Mouse (Mus musculus) cerebellum, postnatal 4 days (tissue): ENCODE measurements around the gene Tomm20.

ENCODE experiments used
- DNase-seq, 2 experiments: peaks; one replicate each; pipeline ENCODE4 v3.0.0; 2022; ENCODE audit warnings: low spot score in 2 of 2, mixed read lengths in 1 of 2

The Tomm20 gene

DNA sequence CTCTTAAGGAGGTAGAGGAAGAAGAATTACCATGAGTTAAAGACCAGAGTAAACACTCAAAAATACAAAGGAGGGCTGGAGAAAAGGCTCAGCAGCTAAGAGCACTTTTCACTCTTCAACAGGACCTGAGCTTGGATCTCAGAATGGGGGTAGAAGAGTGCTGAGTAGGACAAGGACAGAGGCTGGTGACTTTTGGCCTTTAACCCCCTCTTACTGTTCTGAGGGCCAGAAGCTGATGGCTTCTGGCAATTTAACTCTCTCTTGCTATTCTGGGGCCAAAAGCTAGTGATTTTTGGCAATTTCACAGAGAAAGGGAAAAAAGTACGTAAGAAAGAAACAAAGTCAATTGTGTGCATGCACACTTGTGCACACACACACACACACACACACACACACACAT, 17.2 kb upstream of the Tomm20 start:
- no peak for DNase-seq

DNA sequence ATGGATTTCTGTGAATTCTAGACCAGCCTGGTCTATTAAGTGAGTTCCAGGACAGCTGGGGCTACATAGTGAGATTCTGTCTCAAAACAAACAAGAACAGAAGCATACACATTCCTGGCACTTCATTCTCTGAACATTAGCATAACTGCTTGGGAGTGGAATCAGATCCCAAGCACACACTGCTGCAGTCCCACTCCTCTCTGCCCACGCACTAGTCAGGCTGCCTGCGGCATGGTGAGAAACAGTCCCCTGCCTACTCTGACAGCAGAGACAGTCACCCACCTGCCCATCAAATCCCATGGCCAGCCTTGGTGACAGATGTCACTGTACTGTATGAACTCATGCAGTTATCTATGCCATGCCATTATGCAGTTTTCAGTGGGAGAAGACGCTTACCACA, 15.9 kb upstream of the Tomm20 start:
- no peak for DNase-seq

DNA sequence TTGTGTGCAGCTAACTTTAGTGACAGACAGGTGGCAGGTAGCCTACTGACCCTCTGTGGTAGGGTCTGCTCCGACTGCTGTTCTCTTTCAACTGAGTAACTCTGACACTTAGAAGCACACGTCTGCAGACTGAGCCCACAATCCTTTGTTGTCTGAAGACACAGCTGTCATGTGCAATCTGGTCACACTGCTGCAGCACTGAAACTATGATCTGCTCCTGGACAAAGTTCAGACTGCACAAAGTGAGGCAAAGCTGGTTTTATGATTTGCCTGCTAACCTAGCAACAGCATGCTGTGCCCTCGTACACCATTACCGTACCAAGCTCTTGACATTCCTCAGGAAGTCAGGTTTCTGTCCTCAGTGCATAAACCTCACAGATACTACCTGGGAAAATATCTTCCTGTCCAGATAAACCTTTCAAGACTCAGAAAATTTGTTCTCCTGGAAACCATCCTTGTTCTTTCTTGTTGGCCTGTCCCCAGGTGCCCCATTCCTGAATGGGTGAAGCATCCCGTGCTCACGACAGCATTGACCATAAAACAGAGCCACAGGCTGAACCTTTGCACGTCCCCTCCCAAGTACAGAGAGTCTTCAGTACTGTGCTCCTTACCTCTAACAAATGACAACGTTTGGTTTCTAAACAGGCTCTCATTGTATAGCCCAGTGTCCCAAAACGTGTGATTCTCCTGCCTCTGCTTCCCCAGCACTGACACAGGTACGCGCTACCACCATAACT, 6.4 kb upstream of the Tomm20 start:
- no peak for DNase-seq

DNA sequence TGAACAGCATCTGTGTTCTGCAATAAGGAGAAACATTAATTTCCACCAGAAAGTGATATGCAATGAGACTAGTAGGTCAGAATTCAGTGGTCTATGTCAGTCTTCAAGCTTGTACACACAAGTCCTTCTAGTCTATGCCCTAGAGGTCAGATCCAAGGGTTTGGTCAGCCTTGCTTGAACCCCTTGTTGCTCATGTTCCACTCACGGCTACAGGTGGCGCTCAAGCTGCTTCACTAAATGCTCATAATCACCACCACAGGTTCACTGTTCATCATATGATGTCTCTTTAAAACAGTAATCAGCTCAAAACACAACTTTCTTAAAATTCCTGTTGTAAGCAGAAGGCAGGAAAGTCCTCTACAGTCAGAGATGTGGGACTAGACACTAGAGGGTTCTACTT, 3.9 kb upstream of the Tomm20 start:
- DNase-seq: no peak

DNA sequence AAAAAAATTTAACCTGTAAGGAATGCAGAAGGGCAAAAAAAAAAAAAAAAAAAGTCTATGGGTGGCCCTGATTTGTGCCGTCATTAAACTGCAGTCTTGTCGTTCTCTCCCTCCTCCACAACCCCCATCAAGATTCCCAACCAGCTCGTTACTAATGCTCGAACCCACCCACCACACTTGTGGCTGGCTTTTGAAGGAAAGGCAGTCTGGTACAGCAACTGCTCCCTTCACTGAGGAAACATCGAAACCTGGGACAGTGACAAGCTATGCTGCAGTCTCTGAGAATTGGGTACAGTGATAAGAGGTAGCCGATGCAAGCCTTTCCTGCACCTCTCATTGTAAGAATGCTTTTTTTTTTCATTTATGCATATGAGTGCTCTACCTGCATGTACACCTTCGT, 800 bp upstream of the Tomm20 start:
- DNase-seq: no peak

DNA sequence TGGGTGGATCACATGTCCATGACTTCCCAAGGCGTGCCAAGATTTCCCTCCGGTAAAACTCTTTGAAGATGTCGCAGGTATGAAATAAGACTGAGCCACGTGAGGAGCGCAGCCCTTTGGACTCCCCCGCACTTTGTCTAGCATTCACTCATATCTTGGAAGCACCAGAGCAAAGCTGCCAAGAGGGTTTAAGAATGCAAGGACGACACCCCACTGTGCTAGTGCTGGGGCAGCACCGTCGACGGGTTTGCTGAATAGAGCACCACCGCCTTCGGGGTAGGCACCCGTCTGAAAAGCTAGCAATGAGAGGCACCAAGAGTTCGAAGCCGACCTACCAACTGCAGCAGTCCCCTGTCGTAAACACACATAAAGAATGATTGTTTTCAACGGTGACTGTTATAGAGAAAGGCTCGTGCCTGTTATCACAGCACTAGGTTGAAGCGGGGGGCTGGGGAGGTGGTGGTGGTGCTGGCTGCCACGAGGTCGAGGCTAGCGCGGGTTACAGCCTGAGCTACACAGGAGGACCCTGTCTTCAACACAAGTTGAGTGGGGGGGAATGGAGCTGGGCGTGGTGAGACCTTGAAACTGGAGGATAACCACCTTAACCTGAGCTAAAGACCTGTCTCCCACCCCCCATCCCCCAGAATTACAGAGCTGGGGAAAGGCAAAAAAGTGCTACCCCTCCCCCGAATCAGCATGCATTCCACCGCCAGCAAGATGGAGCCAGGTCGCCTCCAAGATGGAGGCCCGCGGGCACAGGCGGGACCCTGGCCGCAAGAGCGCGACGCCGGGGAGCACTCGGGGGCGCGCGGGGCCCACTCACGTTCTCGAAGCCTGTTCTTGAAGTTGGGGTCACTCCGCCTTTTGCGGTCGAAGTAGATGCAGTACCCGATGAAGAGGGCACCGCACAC, 608 bp downstream of the Tomm20 start:
- peak in 1 of 2 experiments; percentile 26 for DNase-seq

DNA sequence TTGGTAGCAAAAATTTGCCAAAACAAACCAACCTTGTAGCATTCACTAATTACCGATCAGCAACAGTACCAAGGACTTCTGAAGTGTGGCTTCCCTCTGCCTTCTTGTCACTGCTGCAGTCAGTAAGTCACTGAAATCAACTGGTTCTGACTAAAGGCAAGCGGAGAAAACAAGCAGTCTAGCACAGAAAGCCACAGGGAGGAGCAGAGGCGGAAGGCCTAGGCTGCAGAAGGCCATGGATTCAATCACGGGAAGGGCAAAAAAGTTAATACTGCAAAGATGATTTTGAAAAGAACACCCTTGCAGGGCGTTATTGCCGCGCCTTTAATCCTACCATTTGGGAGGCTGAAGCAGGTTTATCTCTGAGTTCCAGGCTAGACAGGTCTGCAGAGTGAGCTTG, 2.1 kb downstream of the Tomm20 start:
- no peak for DNase-seq

DNA sequence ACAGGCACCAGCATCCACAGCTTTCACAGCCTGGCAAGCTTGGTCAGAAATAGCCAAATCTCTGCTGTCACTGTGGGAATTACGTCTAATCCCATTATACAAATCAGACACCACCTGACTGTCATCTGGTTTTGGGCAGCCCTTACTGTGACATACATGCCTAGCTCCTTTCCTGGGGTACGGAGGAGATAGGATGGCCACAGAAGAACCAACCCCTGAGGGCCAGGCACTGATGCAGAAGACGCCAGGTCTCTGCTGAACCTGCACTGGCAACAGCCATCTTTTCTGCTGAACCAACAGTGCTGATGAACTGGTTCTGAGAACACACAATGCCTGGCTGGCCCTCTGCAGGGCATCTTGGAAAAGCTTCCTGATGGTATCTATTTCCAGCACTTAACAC, 8.3 kb downstream of the Tomm20 start:
- no peak for DNase-seq

DNA sequence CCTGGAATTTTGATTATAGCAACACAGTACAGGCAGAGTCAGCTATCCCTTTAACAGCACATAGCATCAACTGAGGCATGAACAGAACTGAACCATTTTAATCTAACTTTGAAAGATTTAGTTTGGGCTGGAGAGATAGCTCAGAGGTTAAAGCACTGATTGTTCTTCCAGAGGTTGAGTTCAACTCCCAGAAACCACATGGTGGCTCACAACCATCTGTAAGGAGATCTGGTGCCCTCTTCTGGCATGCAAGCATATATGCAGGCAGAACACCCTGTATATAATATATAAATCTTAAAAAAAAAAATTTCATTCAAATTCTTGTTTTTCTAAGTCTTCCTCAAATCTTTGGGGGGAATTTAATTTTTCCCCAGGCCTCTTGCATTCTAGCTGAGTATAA, 9.7 kb downstream of the Tomm20 start:
- DNase-seq: no peak

DNA sequence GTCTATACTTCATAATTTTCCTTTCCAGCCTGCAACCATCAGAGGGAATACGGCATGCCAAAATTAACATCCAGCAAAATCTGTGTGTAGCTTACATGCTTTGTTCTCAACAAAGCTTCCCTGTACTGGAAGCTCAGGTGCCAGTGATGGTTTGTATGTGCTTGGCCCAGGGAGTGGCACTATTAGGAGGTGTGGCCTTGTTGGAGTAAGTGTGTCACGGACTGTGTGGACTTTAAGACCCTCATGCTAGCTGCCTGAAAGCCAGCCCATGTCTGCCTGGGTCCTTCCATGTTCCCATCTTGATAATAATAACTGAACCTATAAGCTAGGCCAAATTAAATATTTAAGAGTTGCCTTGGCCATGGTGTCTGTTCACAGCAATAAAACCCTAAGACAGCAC, 10.3 kb downstream of the Tomm20 start:
- DNase-seq: no peak

DNA sequence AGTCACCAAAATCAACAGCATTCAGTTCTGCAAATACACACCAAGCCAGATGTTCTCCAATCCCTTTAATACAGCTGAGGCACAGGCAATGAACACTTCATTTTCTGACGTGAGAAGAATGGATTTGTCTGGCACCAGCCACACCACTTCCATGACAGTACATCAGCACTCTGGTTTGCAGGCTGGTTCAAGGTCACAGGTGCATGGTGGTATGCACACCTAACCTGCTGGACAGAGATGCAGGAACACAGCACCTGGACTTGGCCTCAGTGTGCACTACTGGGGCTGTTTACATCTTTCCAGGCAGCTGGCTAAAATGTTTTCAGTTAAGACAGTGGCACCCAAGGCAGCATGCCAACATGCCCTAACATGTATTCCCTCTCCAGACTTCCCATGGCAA, 13.0 kb downstream of the Tomm20 start:
- DNase-seq: no peak

DNA sequence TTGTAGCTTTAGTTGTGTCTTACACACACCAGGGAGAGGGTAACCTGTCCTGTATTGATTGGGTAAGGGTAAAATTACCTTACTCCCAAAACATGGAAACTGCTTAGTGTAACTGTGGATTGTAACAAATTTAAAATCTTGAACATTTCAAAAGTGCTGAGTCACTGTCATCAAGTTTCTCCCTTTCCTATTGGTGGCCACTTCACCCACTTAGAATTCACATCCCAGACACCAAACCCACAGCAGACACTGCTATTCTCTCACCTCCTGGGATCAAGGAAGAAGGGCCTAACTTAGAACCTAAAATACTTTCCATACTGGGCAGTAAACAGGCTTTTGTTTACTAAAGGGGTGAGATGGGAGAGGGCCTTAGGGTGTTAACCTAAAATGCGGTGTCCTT, 13.4 kb downstream of the Tomm20 start:
- DNase-seq: no peak

DNA sequence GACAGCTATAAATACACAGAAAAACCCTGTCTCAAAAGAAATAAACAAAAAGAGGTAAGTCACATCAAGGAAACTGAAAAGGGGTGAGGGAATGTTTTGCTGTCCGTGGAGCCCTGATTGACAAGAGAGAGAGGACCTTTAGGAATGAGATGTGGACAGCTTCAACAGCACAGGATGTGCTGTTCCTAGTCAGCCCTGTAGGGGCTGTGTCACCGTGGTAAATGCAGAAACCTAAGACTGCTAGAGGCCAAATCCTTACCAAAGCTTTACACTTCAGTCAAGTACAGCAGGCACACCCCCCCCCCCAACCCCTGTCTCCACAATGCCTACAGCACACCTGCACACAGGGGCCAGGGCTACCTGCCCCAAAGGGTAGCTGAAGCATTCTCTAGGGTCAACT, 13.9 kb downstream of the Tomm20 start:
- DNase-seq: no peak

DNA sequence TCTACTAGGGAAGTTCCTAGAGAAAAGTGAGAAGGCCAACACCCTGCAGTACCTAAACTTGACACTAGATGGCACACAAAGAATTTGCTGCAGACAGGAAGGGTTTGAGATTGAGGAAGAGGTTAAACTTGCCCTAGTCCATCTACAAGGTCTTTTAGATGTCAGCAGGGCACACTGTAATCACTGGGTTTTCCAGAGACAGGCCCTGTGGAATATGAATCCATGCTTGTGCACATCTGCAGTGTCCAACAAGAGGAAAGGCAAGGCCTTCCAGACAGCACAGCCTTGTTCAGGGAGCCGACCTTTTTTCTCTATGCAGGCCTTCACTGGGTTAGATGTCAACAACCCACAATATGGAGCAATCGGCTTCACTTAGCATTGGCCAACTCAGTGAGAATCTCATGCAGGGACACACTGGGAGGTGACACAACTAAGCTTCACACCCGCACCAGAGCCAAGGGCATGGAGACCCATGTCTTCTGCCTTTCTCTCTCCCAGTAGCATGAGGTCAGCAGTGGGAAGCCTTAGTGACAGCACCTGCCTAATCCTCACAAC, 16.0 kb downstream of the Tomm20 start:
- peak in 1 of 2 experiments; percentile 72 for DNase-seq

DNA sequence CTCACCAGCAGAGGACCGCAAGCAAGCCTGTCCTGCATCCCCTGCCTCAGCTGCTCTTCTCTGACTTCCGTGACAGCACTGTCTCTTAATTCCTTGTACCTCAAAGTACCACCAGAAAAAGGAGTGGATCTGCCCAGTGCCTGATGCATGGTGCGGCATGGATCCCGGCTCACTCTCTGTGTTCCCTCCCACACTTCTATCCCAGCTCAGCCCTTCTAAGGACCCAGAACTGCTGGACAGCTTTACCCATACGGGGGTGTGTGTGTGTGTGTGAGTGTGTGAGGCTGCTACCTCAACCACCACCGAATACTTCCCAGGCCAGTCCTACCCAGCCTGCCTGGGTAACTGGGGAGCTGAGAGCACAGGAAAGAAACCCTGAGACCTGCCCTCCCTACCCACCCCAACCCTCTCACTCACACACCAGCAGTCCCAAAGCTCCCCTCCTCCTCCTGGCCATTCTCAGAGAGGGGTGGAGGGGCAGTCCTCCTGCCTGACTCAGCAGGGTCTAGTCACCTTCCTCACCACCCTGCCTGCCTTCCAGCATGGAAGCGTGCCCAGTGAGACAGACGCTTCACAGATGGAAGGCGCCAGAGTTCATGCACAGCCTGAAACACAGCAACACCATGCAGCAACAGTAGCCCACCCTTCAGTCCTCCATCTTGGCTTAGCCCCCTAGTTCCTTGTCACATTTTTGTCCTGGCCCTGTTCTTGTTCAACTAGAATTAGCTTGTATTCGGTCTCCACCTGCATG, 16.7 kb downstream of the Tomm20 start:
- no peak for DNase-seq

DNA sequence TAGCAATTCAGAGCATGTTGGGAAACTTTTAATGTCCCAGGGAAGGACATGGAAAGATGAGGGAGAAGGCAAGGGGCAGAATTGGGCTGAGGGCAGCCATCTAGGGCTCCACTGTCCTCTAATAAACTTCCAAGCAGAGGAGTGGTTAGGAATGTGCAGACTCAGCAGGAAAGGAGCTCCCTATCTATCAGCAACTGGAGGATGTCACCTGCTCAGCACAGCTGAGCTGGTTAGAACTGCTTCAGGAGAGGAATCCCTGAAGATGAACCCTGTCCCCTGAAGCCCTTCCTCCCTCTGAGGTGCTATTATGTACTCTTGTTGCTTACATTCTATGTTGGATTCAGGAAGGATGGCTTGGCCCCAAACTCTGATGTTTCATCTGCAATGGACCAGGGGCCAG, 17.6 kb downstream of the Tomm20 start:
- no peak for DNase-seq

DNA sequence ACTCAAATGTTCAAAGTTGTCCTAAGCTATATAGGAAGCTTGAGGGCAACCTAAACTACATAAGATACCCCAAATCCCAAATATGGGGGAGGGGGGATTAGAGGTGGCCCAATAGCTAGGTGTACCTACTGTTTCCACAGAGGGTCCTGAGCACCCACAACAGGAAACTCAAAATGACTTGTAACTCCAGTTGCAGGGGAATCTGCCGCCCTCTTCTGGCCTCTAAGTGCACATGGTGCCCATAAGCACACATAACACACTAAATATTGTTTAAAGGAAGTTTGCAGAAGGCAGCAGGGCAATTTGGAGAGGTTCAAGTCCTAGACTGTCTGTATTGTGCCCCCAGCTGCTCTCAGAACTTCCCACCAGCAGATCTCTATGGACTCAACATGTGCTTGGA, 18.6 kb downstream of the Tomm20 start:
- DNase-seq: no peak

DNA sequence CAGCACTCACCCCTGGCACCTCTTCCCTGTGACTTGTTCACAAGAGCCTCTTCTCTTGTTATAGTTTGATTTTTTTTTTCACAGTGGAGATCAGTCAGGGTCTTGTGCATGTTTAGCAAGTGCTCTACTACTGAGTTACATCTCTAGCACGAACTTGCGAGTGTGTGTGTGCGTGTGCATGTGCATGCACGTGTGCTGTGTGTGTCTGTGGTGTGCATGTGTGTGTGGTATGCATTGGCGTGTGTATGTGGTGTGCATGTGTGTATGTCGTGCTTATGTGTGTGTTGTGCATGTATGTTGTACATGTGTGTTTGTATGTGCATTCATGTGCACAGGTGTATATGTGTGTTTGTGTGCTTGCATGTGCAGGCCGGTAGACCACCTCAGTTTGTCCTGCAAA, 22.7 kb downstream of the Tomm20 start:
- no peak for DNase-seq

DNA sequence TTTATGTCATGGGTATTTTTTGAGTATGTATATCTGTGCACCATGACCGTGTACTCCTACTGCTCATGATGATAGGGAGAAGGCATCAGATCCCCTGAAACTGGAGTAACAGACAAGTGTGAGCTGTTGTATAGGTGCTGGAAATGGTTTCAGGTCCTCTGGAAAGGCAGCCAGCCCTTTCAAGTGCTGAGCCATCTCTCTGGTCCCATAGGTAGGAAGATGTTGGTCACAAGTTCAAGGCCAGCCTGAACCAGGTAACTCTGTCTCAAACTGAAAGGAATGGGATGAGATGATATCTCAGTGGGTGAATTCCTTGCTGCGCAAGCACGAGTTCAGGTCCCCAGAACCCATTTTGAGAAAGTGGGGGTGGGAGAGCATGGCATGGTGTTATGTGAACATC, 24.2 kb downstream of the Tomm20 start:
- DNase-seq: no peak

DNA sequence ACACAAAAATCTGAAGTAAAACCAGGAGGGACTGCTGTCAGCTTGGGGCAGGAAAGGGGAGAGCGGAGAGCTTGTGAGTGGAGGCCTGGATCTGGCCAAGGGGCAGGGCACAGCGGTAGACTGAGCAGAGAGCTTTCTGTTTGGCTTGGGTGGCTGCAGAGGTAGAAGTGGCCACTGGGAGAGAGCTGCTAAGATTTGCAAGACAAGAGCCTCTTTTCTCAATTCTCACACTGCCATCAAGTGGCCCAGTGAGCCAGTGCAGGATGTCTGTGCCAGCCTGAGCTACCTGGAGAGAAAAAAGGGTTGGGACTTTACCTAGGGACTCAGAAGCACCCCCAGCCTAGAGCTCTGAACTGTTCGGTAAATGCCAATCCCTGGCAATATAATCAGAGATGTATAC, 24.8 kb downstream of the Tomm20 start:
- DNase-seq: peak; percentile 52 to 77

DNA sequence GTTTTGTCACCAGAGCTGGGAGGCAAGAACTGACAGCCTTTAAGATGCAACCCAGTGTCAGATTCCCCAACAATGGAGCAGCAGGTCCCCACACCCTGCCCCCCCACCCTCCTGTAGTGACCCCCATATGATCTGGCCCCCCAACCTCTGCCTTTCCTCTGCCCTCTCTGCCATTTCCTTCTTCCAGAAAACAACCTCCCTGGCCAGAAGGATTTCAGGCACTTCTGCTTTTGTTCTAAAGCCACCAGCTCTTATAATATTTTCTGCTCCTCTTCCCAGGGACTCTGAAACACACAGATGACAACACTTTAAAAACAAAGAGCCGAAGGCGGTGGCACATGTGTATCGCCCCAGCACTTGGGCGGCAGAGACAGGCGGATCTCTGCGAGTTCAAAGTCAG, 25.3 kb downstream of the Tomm20 start:
- DNase-seq: no peak

DNA sequence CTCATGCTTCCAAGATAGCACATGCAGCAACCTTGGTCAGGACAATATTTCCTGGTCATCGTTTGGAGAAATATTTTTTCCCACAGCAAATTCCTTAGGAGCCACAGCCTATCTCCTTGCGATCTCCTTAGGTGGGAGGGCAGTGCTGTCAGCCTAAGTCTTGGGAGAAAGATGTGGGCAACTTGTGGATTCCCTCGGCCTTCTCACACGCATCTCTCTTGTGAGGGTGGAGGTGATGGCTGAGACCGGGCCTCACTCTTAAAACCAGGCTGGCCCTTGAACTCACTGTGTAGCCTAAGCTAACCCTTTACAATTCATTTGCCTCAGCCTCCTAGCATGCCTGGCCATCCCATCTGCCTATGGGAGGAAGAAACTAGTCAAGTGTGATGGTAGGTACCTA, 25.9 kb downstream of the Tomm20 start:
- DNase-seq: no peak
